Mouse (Mus musculus): ENCODE data around the gene B430306N03Rik. TPM values are rescaled to one million over a fixed set of nuclear protein-coding genes. Genes with fewer than 3 reads are reported as not detected.

B430306N03Rik gene
- total RNA-seq, 2 experiments from 2014 or later: 0.48 TPM; not detected in 1

DNA sequence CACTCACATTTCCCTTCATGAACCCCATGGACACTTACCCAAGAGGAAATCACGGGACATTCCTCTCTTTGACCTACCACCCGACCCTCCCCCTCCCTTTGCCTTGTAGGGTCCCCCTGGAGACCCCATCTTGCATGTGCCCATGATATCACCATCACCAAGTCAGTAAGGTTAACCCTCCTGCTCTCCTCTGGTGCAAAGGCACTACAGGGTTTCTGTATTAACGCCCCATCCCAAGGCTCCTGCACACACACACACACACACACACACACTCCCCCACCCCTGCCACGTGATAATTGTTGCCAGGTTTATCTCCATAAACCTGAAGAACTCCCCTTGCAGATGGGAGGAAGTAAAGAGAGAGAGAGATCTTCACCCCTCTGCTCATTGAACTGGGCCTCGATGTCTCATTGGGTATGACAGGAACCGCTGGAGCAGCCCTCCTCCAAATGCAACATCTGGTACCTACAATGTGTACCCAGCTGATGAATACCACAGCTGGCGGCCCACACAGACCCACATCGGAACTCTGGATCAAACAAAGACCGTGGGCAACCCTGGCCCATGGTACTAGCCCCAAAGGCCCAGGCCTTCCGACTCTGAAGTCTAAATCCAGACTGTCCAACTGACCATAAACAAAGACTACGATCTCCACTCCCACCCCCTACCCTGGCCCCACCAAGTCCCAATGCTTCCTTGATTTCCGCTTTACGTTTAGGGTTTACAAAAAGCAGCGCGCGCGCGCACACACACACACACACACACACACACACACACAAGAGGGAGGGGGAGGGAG, 34.8 kb upstream of the B430306N03Rik start:
- no peak for TF ChIP-seq CTCF (IDR thresholded peaks at IDR 0.05)
- no peak for DNase-seq (ENCODE audit: extremely low spot score in 1 of 2, low spot score in 2 of 2)
- H3K27ac ChIP-seq: no peak overlapping the region
- intact Hi-C loops (cut with DNase I): no loop called here
- H3K4me3 ChIP-seq: no peak overlapping the region

GRCm38 (mm10) chr17:48281739-48282085, 34.2 kb upstream of the B430306N03Rik start:
- Histone ChIP-seq H3K27ac (no peak overlapping the region), H3K4me3 (no peak overlapping the region)
- no peak for TF ChIP-seq CTCF (IDR thresholded peaks at IDR 0.05)
- DNase-seq (ENCODE audit: extremely low spot score in 1 of 2, low spot score in 2 of 2): no peak
- intact Hi-C loops (cut with DNase I): no loop called here

GRCm38 (mm10) chr17:48286765-48287164, 29.2 kb upstream of the B430306N03Rik start:
- peak; percentile 24 for TF ChIP-seq CTCF (IDR thresholded peaks at IDR 0.05)
- intact Hi-C loops (cut with DNase I): loop anchor here (5.0 kb wide), 1 partner anchor 41 kb away; no protein-coding TSS in a partner anchor
- no peak for DNase-seq (ENCODE audit: extremely low spot score in 1 of 2, low spot score in 2 of 2)

GRCm38 (mm10) chr17:48287276-48287675, 28.7 kb upstream of the B430306N03Rik start:
- DNase-seq (ENCODE audit: extremely low spot score in 1 of 2, low spot score in 2 of 2): no peak
- Histone ChIP-seq H3K4me3 (no peak overlapping the region), H3K27ac (no peak overlapping the region)
- TF ChIP-seq CTCF (IDR thresholded peaks at IDR 0.05): peak; percentile 34
- intact Hi-C loops (cut with DNase I): loop anchor here (5.0 kb wide), 1 partner anchor 40 kb away; no protein-coding TSS in a partner anchor

More at GRCm38 (mm10) chr17:48286765-48287164, 29.2 kb upstream of the B430306N03Rik start:
- Histone ChIP-seq H3K4me3 (no peak overlapping the region), H3K27ac (no peak overlapping the region)

DNA sequence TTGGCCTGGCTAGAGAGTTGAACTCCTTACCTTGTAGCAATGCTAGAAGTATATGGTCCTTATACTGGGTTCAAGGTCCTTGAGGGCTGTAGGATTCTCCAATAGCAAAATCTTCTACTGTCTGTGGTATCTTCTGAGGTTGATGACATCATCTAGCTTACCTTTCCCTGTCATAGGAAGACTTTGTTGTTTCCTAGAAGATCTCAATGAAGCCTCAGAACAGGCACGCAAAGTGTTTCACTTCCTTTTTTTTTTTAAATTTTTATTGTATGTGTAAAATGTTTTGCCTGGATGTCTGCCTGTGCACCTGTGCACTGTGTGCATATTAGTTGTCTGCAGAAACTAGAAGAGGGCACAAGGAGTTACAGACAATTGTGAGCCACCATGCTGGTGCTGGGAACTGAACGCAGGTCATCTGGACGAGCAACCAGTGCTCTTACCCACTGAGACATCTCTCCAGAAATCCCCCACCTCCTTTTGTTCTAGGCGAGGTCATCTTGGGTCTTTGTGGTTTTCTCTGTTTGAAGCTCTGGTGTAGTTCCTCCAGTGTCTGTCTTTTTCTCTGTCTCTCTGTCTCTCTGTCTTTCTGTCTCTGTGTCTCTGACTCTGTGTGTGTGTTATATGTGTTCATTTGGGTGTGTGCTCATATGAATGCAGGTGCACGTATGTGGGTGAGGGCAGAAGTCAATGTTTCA, 22.3 kb upstream of the B430306N03Rik start:
- intact Hi-C loops (cut with DNase I): no loop called here
- no peak for TF ChIP-seq CTCF (IDR thresholded peaks at IDR 0.05)
- H3K27ac ChIP-seq: no peak overlapping the region
- H3K4me3 ChIP-seq: no peak overlapping the region
- no peak for DNase-seq (ENCODE audit: extremely low spot score in 1 of 2, low spot score in 2 of 2)

- TF ChIP-seq CTCF (IDR thresholded peaks at IDR 0.05): no peak
- H3K4me3 ChIP-seq: no peak within 1 kb of the TSS
- no peak for DNase-seq (ENCODE audit: extremely low spot score in 1 of 2, low spot score in 2 of 2)
- no peak within 1 kb of the TSS for H3K27ac ChIP-seq
- intact Hi-C loops (cut with DNase I): no loop called here
Observed at GRCm38 (mm10) chr17:48299203-48299602, 16.7 kb upstream of the B430306N03Rik start, which contains the start of gene Treml2. Treml2 (plus strand) TSS chr17:48299498.

GRCm38 (mm10) chr17:48299756-48300155, 16.2 kb upstream of the B430306N03Rik start:
- Histone ChIP-seq H3K4me3 (no peak overlapping the region), H3K27ac (no peak overlapping the region)
- TF ChIP-seq CTCF (IDR thresholded peaks at IDR 0.05): no peak
- DNase-seq (ENCODE audit: extremely low spot score in 1 of 2, low spot score in 2 of 2): no peak
- intact Hi-C loops (cut with DNase I): no loop called here

DNA sequence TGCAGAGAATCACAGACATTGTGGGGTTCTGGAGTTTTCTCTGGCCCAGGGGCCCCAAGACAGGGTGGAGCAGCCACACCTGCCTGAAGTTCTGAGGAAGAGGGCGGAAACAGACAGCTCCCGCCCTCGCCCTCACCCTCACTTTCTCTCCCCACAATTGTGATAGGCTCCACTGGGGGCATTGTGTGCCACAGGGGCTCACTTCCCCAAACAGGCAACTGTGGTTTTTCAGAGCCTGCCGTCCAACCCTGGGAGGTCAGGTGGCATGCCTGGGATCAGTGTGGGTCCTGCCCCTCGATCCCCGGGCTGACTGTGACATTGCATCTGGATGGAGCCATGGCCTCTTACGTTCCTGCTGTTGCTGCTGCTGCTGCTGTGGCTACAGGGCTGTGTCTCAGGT, 15.7 kb upstream of the B430306N03Rik start:
- no peak overlapping the region for H3K4me3 ChIP-seq
- no peak for TF ChIP-seq CTCF (IDR thresholded peaks at IDR 0.05)
- no peak overlapping the region for H3K27ac ChIP-seq
- intact Hi-C loops (cut with DNase I): no loop called here
- no peak for DNase-seq (ENCODE audit: extremely low spot score in 1 of 2, low spot score in 2 of 2)

DNA sequence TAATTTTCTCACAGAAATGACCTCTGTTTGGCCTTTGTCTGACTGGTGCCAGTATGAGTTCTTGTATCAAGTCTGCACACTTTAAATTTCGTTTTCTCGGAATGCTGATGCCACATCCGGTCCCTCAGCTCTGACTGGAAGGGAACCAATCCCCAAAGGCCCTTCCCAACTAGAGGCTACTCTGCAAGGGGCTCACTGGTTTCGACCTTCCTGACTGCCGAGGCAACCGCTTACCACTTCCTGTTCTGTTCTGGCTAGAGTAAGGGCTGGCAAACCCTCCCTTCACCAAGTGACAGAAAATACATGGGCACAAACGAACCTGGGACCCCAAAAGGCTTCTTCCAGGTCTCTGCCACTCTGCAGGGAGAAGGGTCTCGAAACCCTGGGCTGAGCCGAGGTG, 15.1 kb upstream of the B430306N03Rik start:
- DNase-seq (ENCODE audit: extremely low spot score in 1 of 2, low spot score in 2 of 2): no peak
- TF ChIP-seq CTCF (IDR thresholded peaks at IDR 0.05): no peak
- intact Hi-C loops (cut with DNase I): no loop called here
- no peak overlapping the region for H3K27ac ChIP-seq
- H3K4me3 ChIP-seq: no peak overlapping the region

GRCm38 (mm10) chr17:48301792-48302191, 14.1 kb upstream of the B430306N03Rik start:
- DNase-seq (ENCODE audit: extremely low spot score in 1 of 2, low spot score in 2 of 2): no peak
- intact Hi-C loops (cut with DNase I): no loop called here
- no peak for TF ChIP-seq CTCF (IDR thresholded peaks at IDR 0.05)
- no peak overlapping the region for H3K4me3 ChIP-seq
- H3K27ac ChIP-seq: no peak overlapping the region

DNA sequence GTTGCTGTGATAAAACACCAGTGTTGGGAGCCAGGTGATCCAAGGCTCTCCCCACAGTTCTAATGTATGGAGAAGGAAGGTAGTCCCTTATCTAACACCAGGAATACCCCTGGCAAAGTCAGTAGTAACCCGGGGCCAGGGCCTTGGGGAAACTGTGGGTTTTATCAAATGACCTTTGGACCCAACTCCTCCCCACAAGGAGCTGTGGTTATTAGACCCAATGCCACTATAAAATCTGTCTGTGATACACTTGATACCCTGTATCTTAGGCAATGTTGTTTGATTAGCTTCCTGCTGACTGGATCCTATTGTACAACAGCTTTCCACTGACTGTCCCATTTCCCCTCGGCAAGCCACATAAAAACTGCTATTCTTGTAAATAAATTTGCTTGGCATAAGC, 3.8 kb upstream of the B430306N03Rik start:
- no peak for TF ChIP-seq CTCF (IDR thresholded peaks at IDR 0.05)
- no peak for DNase-seq (ENCODE audit: extremely low spot score in 1 of 2, low spot score in 2 of 2)
- Histone ChIP-seq H3K4me3 (no peak overlapping the region), H3K27ac (no peak overlapping the region)
- intact Hi-C loops (cut with DNase I): loop anchor here (10.0 kb wide), 1 partner anchor 167 kb away; the partner anchor contains the start of gene 9830107B12Rik

- no peak overlapping the region for H3K4me3 ChIP-seq
- DNase-seq (ENCODE audit: extremely low spot score in 1 of 2, low spot score in 2 of 2): no peak
- no peak for TF ChIP-seq CTCF (IDR thresholded peaks at IDR 0.05)
- H3K27ac ChIP-seq: no peak overlapping the region
- intact Hi-C loops (cut with DNase I): loop anchor here (10.0 kb wide), 1 partner anchor 174 kb away; the partner anchor contains the start of gene 9830107B12Rik
Observed at GRCm38 (mm10) chr17:48318686-48319085, 2.7 kb downstream of the B430306N03Rik start.

Measured in left cerebral cortex, adult 2 months (tissue).